Mouse (Mus musculus): ENCODE measurements around the gene Slc6a3. TPM values are rescaled to one million over a fixed set of nuclear protein-coding genes. Genes with fewer than 3 reads are reported as not detected.
A peak's percentile ranks its signal among the peaks of the same experiment; 100 is the strongest.

Slc6a3 gene
- polyA plus RNA-seq, 1 experiment from 2014 or later, result 0.11 TPM

- H3K9me3 ChIP-seq (replicated peaks; ENCODE audit: control insufficient read depth, low read length), result no peaks in the 10 kb centered on the region
- H3K4me2 ChIP-seq (ENCODE audit: low read depth, low read length), result peak overlapping the region; percentile 79
- no peaks in the 10 kb centered on the region for H3K4me1 ChIP-seq (ENCODE audit: control insufficient read depth, insufficient read depth, low read length)
- no peak overlapping the region for H3K9ac ChIP-seq (ENCODE audit: low read length)
- peaks cover 34% of the 10 kb centered on the region for H3K27me3 ChIP-seq (ENCODE audit: control insufficient read depth, insufficient read depth, low read length)
- ATAC-seq (replicated peaks; ENCODE audit: extremely low read depth, insufficient read depth, low FRiP score), result no peak
- H3K4me3 ChIP-seq (ENCODE audit: low read length), result peak overlapping the region; percentile 49
- no peak overlapping the region for H3K27ac ChIP-seq (ENCODE audit: low read length)
- 20% methylated on average over 13 of the region's 13 CpGs for WGBS
- H3K36me3 ChIP-seq (ENCODE audit: control insufficient read depth, insufficient read depth), result no peaks in the 10 kb centered on the region
These were observed 277 bp downstream of the Slc6a3 start for GRCm38 (mm10) chr13:73536824-73537223.

- Histone ChIP-seq H3K9me3 (replicated peaks; ENCODE audit: control insufficient read depth, low read length) (no peaks in the 10 kb centered on the region), H3K4me1 (ENCODE audit: control insufficient read depth, insufficient read depth, low read length) (no peaks in the 10 kb centered on the region), H3K27me3 (ENCODE audit: control insufficient read depth, insufficient read depth, low read length) (peaks cover 3% of the 10 kb centered on the region; the same call in 1 of the 2 replicates), H3K9ac (ENCODE audit: low read length) (no peak overlapping the region), H3K4me2 (ENCODE audit: low read depth, low read length) (no peak overlapping the region), H3K4me3 (ENCODE audit: low read length) (no peak overlapping the region), H3K27ac (ENCODE audit: low read length) (no peak overlapping the region), H3K36me3 (ENCODE audit: control insufficient read depth, insufficient read depth) (no peaks in the 10 kb centered on the region)
- ATAC-seq (replicated peaks; ENCODE audit: extremely low read depth, insufficient read depth, low FRiP score), result no peak
- WGBS, result 70% methylated on average over 5 of the region's 5 CpGs
These were observed 27.7 kb downstream of the Slc6a3 start for GRCm38 (mm10) chr13:73564201-73564600.

- H3K27ac ChIP-seq (ENCODE audit: low read length), result no peak overlapping the region
- ATAC-seq (replicated peaks; ENCODE audit: extremely low read depth, insufficient read depth, low FRiP score), result no peak
These were observed 38.5 kb downstream of the Slc6a3 start for GRCm38 (mm10) chr13:73575051-73575450.

DNA sequence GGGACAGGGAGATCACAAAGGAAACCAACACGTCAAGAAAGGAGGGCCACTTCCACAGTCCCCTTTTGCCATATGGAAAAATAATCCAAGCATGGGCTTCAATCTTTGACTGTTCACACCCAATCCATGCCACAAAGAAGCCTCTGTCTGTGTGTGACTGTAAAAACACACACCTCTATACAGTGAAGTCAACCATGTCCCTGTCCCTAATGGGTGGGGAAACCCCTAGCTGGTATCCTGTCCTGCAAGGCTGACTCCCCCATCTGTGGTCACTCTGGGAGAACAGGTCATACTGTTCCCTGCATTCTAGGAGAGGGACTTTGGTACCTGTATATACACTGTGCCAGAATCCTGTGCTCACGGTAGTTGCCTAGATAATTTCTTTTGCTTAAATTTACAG lies 40.7 kb downstream of the Slc6a3 start:
- H3K36me3 ChIP-seq (ENCODE audit: control insufficient read depth, insufficient read depth), result no peaks in the 10 kb centered on the region
- no peaks in the 10 kb centered on the region for H3K27me3 ChIP-seq (ENCODE audit: control insufficient read depth, insufficient read depth, low read length)
- no peaks in the 10 kb centered on the region for H3K9me3 ChIP-seq (replicated peaks; ENCODE audit: control insufficient read depth, low read length)
- H3K4me2 ChIP-seq (ENCODE audit: low read depth, low read length), result no peak overlapping the region
- no peaks in the 10 kb centered on the region for H3K4me1 ChIP-seq (ENCODE audit: control insufficient read depth, insufficient read depth, low read length)
- H3K9ac ChIP-seq (ENCODE audit: low read length), result no peak overlapping the region
- ATAC-seq (replicated peaks; ENCODE audit: extremely low read depth, insufficient read depth, low FRiP score), result no peak
- 50% methylated on average over 2 of the region's 2 CpGs for WGBS
- no peak overlapping the region for H3K4me3 ChIP-seq (ENCODE audit: low read length)
- H3K27ac ChIP-seq (ENCODE audit: low read length), result no peak overlapping the region

More at GRCm38 (mm10) chr13:73575051-73575450, 38.5 kb downstream of the Slc6a3 start:
- H3K4me2 ChIP-seq (ENCODE audit: low read depth, low read length), result no peak overlapping the region
- no peak overlapping the region for H3K9ac ChIP-seq (ENCODE audit: low read length)
- H3K27me3 ChIP-seq (ENCODE audit: control insufficient read depth, insufficient read depth, low read length), result no peaks in the 10 kb centered on the region
- no peaks in the 10 kb centered on the region for H3K9me3 ChIP-seq (replicated peaks; ENCODE audit: control insufficient read depth, low read length)
- no peaks in the 10 kb centered on the region for H3K4me1 ChIP-seq (ENCODE audit: control insufficient read depth, insufficient read depth, low read length)
- H3K36me3 ChIP-seq (ENCODE audit: control insufficient read depth, insufficient read depth), result no peaks in the 10 kb centered on the region
- no peak overlapping the region for H3K4me3 ChIP-seq (ENCODE audit: low read length)

DNA sequence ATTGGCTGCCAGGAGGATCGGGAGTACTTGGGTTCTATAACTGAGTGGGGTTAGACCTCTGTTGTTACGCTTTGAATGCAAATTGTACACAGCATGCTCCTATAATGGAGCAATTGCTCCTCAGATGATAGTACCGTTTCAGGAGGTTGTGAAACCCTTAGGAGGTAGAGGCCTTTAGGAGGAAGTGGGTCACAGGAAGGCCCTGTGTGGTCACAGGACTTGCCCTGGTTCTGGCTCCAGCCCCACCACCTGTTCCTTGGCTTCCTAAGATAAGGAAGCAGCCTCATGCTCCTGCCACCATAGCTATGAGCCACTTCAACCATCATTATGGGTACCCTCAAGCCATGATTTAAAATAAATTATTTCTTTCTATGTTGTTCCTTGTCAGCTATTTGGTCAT lies 54.9 kb downstream of the Slc6a3 start:
- WGBS, result 80% methylated on average over 3 of the region's 3 CpGs
- Histone ChIP-seq H3K4me2 (ENCODE audit: low read depth, low read length) (no peak overlapping the region), H3K9ac (ENCODE audit: low read length) (no peak overlapping the region), H3K9me3 (replicated peaks; ENCODE audit: control insufficient read depth, low read length) (no peaks in the 10 kb centered on the region), H3K27me3 (ENCODE audit: control insufficient read depth, insufficient read depth, low read length) (peaks cover 4% of the 10 kb centered on the region; the same call in 1 of the 2 replicates), H3K4me1 (ENCODE audit: control insufficient read depth, insufficient read depth, low read length) (no peaks in the 10 kb centered on the region), H3K27ac (ENCODE audit: low read length) (no peak overlapping the region), H3K36me3 (ENCODE audit: control insufficient read depth, insufficient read depth) (no peaks in the 10 kb centered on the region), H3K4me3 (ENCODE audit: low read length) (no peak overlapping the region)
- ATAC-seq (replicated peaks; ENCODE audit: extremely low read depth, insufficient read depth, low FRiP score), result no peak

DNA sequence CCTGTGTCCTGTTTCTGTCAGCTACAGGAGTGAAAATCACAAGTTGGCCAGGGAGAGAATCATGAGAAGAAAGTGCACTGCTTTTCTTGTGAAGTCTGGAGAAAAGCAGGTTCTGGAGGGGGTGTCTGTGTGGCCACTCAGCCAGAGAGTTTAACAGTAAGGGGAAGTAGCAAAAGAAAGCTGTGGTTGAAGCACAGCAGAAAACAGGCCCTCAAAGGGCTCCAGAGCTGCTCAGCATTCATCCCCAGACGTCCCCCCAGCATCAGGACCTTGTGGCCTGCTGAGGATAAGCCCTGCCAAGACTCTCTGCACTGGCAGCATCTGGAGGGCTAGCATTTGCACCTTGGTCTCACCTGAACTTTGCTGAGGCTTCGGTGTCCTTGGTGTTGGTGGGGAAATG lies 56.0 kb downstream of the Slc6a3 start:
- Histone ChIP-seq H3K4me2 (ENCODE audit: low read depth, low read length) (no peak overlapping the region), H3K36me3 (ENCODE audit: control insufficient read depth, insufficient read depth) (no peaks in the 10 kb centered on the region), H3K27ac (ENCODE audit: low read length) (no peak overlapping the region), H3K9ac (ENCODE audit: low read length) (no peak overlapping the region), H3K9me3 (replicated peaks; ENCODE audit: control insufficient read depth, low read length) (no peaks in the 10 kb centered on the region), H3K4me1 (ENCODE audit: control insufficient read depth, insufficient read depth, low read length) (no peaks in the 10 kb centered on the region), H3K4me3 (ENCODE audit: low read length) (no peak overlapping the region), H3K27me3 (ENCODE audit: control insufficient read depth, insufficient read depth, low read length) (peaks cover 8% of the 10 kb centered on the region; the same call in 1 of the 2 replicates)
- no peak for ATAC-seq (replicated peaks; ENCODE audit: extremely low read depth, insufficient read depth, low FRiP score)
- WGBS, result 28% methylated on average over 2 of the region's 2 CpGs

GRCm38 (mm10) chr13:73596276-73596675 lies 59.7 kb downstream of the Slc6a3 start:
- ATAC-seq (replicated peaks; ENCODE audit: extremely low read depth, insufficient read depth, low FRiP score), result no peak
- Histone ChIP-seq H3K4me2 (ENCODE audit: low read depth, low read length) (no peak overlapping the region), H3K27me3 (ENCODE audit: control insufficient read depth, insufficient read depth, low read length) (peaks cover 8% of the 10 kb centered on the region; the same call in 1 of the 2 replicates), H3K4me3 (ENCODE audit: low read length) (no peak overlapping the region), H3K4me1 (ENCODE audit: control insufficient read depth, insufficient read depth, low read length) (no peaks in the 10 kb centered on the region), H3K9ac (ENCODE audit: low read length) (no peak overlapping the region), H3K9me3 (replicated peaks; ENCODE audit: control insufficient read depth, low read length) (no peaks in the 10 kb centered on the region), H3K27ac (ENCODE audit: low read length) (no peak overlapping the region), H3K36me3 (ENCODE audit: control insufficient read depth, insufficient read depth) (no peaks in the 10 kb centered on the region)
- 51% methylated on average over 4 of the region's 4 CpGs for WGBS

- H3K27ac ChIP-seq (ENCODE audit: low read length), result no peak overlapping the region
- H3K4me3 ChIP-seq (ENCODE audit: low read length), result no peak overlapping the region
- H3K9me3 ChIP-seq (replicated peaks; ENCODE audit: control insufficient read depth, low read length), result no peaks in the 10 kb centered on the region
- ATAC-seq (replicated peaks; ENCODE audit: extremely low read depth, insufficient read depth, low FRiP score), result no peak
- WGBS, result 47% methylated on average over 4 of the region's 4 CpGs
- peaks cover 8% of the 10 kb centered on the region; the same call in 1 of the 2 replicates for H3K27me3 ChIP-seq (ENCODE audit: control insufficient read depth, insufficient read depth, low read length)
- no peak overlapping the region for H3K4me2 ChIP-seq (ENCODE audit: low read depth, low read length)
- no peaks in the 10 kb centered on the region for H3K36me3 ChIP-seq (ENCODE audit: control insufficient read depth, insufficient read depth)
- H3K9ac ChIP-seq (ENCODE audit: low read length), result no peak overlapping the region
- H3K4me1 ChIP-seq (ENCODE audit: control insufficient read depth, insufficient read depth, low read length), result peaks cover 11% of the 10 kb centered on the region
These were observed 63.7 kb downstream of the Slc6a3 start for GRCm38 (mm10) chr13:73600217-73600616.

DNA sequence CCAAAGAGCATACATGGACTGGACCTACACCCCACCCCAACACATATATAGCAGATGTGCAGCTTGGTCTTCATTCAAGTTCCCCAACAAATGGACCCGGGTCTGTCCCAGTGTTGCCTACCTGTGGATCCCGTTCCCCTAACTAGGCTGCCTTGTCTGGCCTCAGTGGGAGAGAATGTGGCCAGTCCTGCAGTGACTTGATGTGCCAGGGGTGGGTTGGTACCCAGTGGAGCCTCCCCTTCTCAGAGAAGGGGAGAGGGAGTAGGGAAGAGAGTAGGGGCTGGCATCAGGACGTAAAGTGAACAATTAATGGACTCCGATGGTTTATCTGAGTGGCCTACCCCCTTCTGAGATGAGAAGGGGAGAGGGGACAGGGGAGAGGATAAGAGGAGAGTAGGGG lies 66.5 kb downstream of the Slc6a3 start:
- ATAC-seq (replicated peaks; ENCODE audit: extremely low read depth, insufficient read depth, low FRiP score), result no peak
- 47% methylated on average over 4 of the region's 4 CpGs for WGBS
- no peaks in the 10 kb centered on the region for H3K9me3 ChIP-seq (replicated peaks; ENCODE audit: control insufficient read depth, low read length)
- H3K9ac ChIP-seq (ENCODE audit: low read length), result peak overlapping the region; percentile 96
- no peak overlapping the region for H3K27ac ChIP-seq (ENCODE audit: low read length)
- H3K4me1 ChIP-seq (ENCODE audit: control insufficient read depth, insufficient read depth, low read length), result peaks cover 11% of the 10 kb centered on the region
- H3K4me3 ChIP-seq (ENCODE audit: low read length), result peak overlapping the region; percentile 72
- no peaks in the 10 kb centered on the region for H3K27me3 ChIP-seq (ENCODE audit: control insufficient read depth, insufficient read depth, low read length)
- peaks cover 17% of the 10 kb centered on the region for H3K36me3 ChIP-seq (ENCODE audit: control insufficient read depth, insufficient read depth)
- H3K4me2 ChIP-seq (ENCODE audit: low read depth, low read length), result peak overlapping the region; percentile 87
